ENCODE assay signal across 8 mouse cellular contexts in genomic region chr19:54114588-54115317, GRCm38 (mm10).
DNase-seq lines count a peak whose midpoint lies in the region; ATAC-seq lines count a peak whose summit lies in the region.

No protein-coding gene starts in this region.

- H3K4me1 ChIP-seq in heart, embryonic 15.5 days (replicated peaks): 0 out of 2 replicates have a peak, but pooled peaks cover 4% of the 10 kb centered on the region
- peaks cover 4% of the 10 kb centered on the region; the same call in 1 of the 2 replicates for H3K4me1 ChIP-seq in neural tube, embryonic 12.5 days

- DNase-seq in ES-CJ7 (ENCODE audit: low read depth, low spot score): peak; percentile 67
- DNase-seq in brain, adult 2 months (ENCODE audit: low read depth, low spot score): peak; percentile 29
- DNase-seq in kidney, postnatal 10 days: peak; percentile 69
- peak; percentile 55 to 62 for DNase-seq in lung, adult 18-20 months
- peak; percentile 30 for DNase-seq in thymus, postnatal 14 days

- H3K27ac ChIP-seq in heart, embryonic 15.5 days: no peak overlapping the region
- no peak overlapping the region for H3K27ac ChIP-seq in neural tube, embryonic 12.5 days

- H3K36me3 ChIP-seq in heart, embryonic 15.5 days: no peaks in the 10 kb centered on the region
- H3K36me3 ChIP-seq in neural tube, embryonic 12.5 days: no peaks in the 10 kb centered on the region

- no peaks in the 10 kb centered on the region for H3K9me3 ChIP-seq in heart, embryonic 15.5 days (replicated peaks)
- H3K9me3 ChIP-seq in neural tube, embryonic 12.5 days: no peaks in the 10 kb centered on the region

- WGBS in heart, embryonic 15.5 days: 12% methylated on average over 22 of the region's 22 CpGs
- WGBS in neural tube, embryonic 12.5 days: 5% methylated on average over 22 of the region's 22 CpGs

- H3K4me2 ChIP-seq in heart, embryonic 15.5 days: peak overlapping the region; percentile 70
- peak overlapping the region; percentile 70 for H3K4me2 ChIP-seq in neural tube, embryonic 12.5 days (replicated peaks)

- peak; percentile 95 for ATAC-seq in erythroblast, adult 5-6 weeks (replicated peaks; ENCODE audit: low FRiP score, poor library complexity, severe bottlenecking)
- no peak for ATAC-seq in heart, embryonic 15.5 days (replicated peaks; ENCODE audit: insufficient number of reproducible peaks, insufficient read depth, low FRiP score, low read depth)
- peak; percentile 91 for ATAC-seq in neural tube, embryonic 12.5 days (ENCODE audit: low FRiP score, low read depth)

- H3K27me3 ChIP-seq in heart, embryonic 15.5 days: 0 out of 2 replicates have a peak, but pooled peaks cover 4% of the 10 kb centered on the region
- H3K27me3 ChIP-seq in neural tube, embryonic 12.5 days (replicated peaks): no peaks in the 10 kb centered on the region

- peak overlapping the region; percentile 64 for H3K4me3 ChIP-seq in heart, embryonic 15.5 days
- H3K4me3 ChIP-seq in neural tube, embryonic 12.5 days: peak overlapping the region; percentile 41

- peak overlapping the region; percentile 45 for H3K9ac ChIP-seq in heart, embryonic 15.5 days
- H3K9ac ChIP-seq in neural tube, embryonic 12.5 days: no peak overlapping the region; the same call in 1 of the 2 replicates
